Mouse (Mus musculus): ENCODE measurements at regions not wholly inside any gene's neighbourhood (a gene's known extent, or its start where the extent isn't known, plus 50 kb on each side); places are given as distances from the start of the nearest gene placed in this dataset.

DNA sequence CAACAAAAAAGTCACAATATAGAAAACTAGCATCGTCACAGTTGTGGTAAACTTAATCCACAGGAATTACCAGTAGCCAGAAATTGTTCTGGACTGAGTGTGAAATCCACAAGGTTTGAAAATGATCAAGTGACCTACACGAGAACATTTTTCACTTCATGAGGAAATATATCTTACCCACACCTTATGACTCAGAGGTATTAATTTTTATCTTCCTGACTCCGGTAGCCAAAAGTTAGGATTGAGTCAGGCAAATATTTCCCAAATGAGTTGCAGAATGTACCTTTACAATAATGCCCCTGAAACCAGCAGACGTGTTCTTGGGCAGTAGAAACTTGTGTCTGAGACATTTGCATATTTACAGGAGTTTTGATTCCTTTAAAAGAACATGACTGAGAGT, 75.3 kb upstream of the Mtap start:
- TF ChIP-seq POLR2AphosphoS2 (IDR thresholded peaks at IDR 0.05; ENCODE audit: low read depth, low read length): no peak
- no peak for TF ChIP-seq MAFK (IDR thresholded peaks at IDR 0.05; ENCODE audit: insufficient replicate concordance, low read length)
- TF ChIP-seq MYC (IDR thresholded peaks at IDR 0.05; ENCODE audit: low read depth, low read length): no peak
- no peak for TF ChIP-seq CTCF (conservative IDR thresholded peaks at IDR 0.05 in 1 of 2, IDR thresholded peaks at IDR 0.05 in 1 of 2; ENCODE audit: low read depth in 2 of 2, low read length in 2 of 2)
- TF ChIP-seq CHD2 (IDR thresholded peaks at IDR 0.05; ENCODE audit: low read length): no peak
- no peak for TF ChIP-seq POLR2A (IDR thresholded peaks at IDR 0.05; ENCODE audit: low read depth, low read length)
- no peak for TF ChIP-seq CHD1 (IDR thresholded peaks at IDR 0.05; ENCODE audit: low read depth, low read length)
- TF ChIP-seq EP300 (IDR thresholded peaks at IDR 0.05; ENCODE audit: low read length): no peak
- no peak for TF ChIP-seq TBP (conservative IDR thresholded peaks at IDR 0.05; ENCODE audit: low read depth, low read length)
- TF ChIP-seq UBTF (IDR thresholded peaks at IDR 0.05; ENCODE audit: low read depth, low read length): no peak
- TF ChIP-seq MEF2A (IDR thresholded peaks at IDR 0.05; ENCODE audit: borderline replicate concordance, low read depth, low read length): no peak
- no peak for TF ChIP-seq MXI1 (IDR thresholded peaks at IDR 0.05; ENCODE audit: low read depth, low read length)
